Mouse (Mus musculus) olfactory bulb, adult 2 months (tissue): ENCODE results near the gene Reg4. TPM values are rescaled to one million over a fixed set of nuclear protein-coding genes. Genes with fewer than 3 reads are reported as not detected.
A peak's percentile ranks its signal among the peaks of the same experiment; 100 is the strongest.

ENCODE experiments used
- H3K27ac ChIP-seq: fragments of 200-500 bp; 2 replicates; pipeline ENCODE4 v1.5.1; 2012; ENCODE audit warnings: low read depth, low read length; ENCODE audit not compliant: insufficient read depth
- H3K4me1 ChIP-seq: fragments of 200-500 bp; 2 replicates; pipeline ENCODE4 v1.6.1; 2012; ENCODE audit warnings: low read length; ENCODE audit not compliant: control insufficient read depth, insufficient read depth
- H3K4me3 ChIP-seq: fragments of 200-500 bp; 2 replicates; pipeline ENCODE4 v1.5.1; 2012; ENCODE audit warnings: mild to moderate bottlenecking, low read depth, low read length, moderate library complexity; ENCODE audit not compliant: insufficient read depth
- CTCF ChIP-seq: fragments of 200-500 bp; IDR thresholded peaks from 2 replicates; pipeline ENCODE4 v1.5.1; 2012; ENCODE audit warnings: low read depth, mild to moderate bottlenecking, low read length, moderate library complexity; ENCODE audit not compliant: insufficient read depth
- POLR2A ChIP-seq: fragments of 200-500 bp; IDR thresholded peaks from 2 replicates; pipeline ENCODE4 v1.6.1; 2012; ENCODE audit warnings: mild to moderate bottlenecking, low read depth, low read length, moderate library complexity; ENCODE audit not compliant: insufficient read depth
- WGBS: fragments of 180-500 bp; shearing (Covaris S2); methylation state at CpG from one replicate; pipeline ENCODE4 v1.1.7; 2018; 5-methylcytosine and 5-hydroxymethylcytosine counted together
- polyA plus RNA-seq: library from polyadenylated mRNA; stranded (reverse); fragments of >200 nt; gene quantifications from 2 replicates; pipeline ENCODE4 v1.2.4, GENCODE M21; 2012; ENCODE audit warnings: low replicate concordance; ENCODE audit not compliant: missing spikeins, insufficient read depth, insufficient read length

The Reg4 gene
- not detected in 2 replicates for polyA plus RNA-seq

DNA sequence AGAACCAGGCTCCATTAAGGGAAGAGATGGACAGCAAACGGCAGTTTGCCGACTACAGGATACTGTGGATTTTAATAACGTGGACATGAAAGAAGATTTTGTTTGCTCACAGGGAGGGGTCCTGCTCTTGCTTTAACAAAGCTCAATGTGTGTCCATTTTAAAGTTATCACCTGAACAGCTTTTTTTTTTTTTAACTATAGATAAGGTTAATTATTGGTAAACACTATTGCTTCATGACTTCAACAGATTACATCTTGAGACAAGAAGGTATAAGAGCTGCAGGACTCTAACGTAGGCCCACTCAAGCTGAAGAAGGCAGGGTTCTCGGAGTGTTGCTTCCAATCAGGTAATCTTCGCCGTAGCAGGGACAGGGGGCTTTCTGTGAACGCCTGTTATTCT lies at the start of gene Reg4:
Reg4 (plus strand) TSS at position 301 of the 400 bp plus-strand sequence.
- TF ChIP-seq POLR2A = no peak
- TF ChIP-seq CTCF = no peak
- WGBS = 95% methylated on average over 8 of the region's 8 CpGs
- H3K27ac ChIP-seq = no peak within 1 kb of the TSS
- no peak within 1 kb of the TSS for H3K4me3 ChIP-seq
- peaks cover 3% of the 10 kb centered on the region for H3K4me1 ChIP-seq

DNA sequence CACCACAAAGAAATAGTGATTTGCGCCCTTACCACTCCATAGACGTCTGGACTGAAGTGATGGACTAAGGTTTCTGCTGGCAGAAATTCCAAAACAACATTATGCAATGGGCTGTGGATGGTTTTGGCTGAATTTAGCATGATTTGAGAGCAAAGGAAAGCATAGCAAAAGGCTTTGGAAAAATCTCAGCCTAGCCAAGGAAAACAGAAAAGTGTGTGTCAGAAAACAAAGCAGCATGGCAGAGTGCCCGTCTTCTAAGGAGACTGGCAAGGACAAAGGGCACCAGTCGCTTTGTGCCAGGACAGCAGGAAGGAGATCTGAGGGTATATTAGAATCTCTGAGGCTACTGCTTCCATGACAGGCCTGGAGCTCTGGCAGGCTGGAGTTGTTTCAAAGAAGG lies 43.6 kb upstream of the Reg4 start:
- no peak overlapping the region for H3K27ac ChIP-seq
- H3K4me1 ChIP-seq = no peaks in the 10 kb centered on the region
- TF ChIP-seq POLR2A (no peak), CTCF (no peak)
- no peak overlapping the region for H3K4me3 ChIP-seq
- WGBS = 62% methylated on average over 4 of the region's 4 CpGs

- Histone ChIP-seq H3K4me3 (no peak overlapping the region), H3K4me1 (peaks cover 5% of the 10 kb centered on the region), H3K27ac (no peak overlapping the region)
- 31% methylated on average over 7 of the region's 7 CpGs for WGBS
- TF ChIP-seq CTCF = 0 out of 2 replicates have a peak, but pooled peaks have one; percentile 22
- no peak for TF ChIP-seq POLR2A
Measured at GRCm38 (mm10) chr3:98180805-98181204, 41.2 kb upstream of the Reg4 start.

- WGBS = 49% methylated on average over 10 of the region's 10 CpGs
- peak overlapping the region; percentile 69 for H3K27ac ChIP-seq
- no peak for TF ChIP-seq POLR2A
- TF ChIP-seq CTCF = no peak
- no peak overlapping the region for H3K4me3 ChIP-seq
- peaks cover 5% of the 10 kb centered on the region for H3K4me1 ChIP-seq
Measured at GRCm38 (mm10) chr3:98185163-98185714, 36.7 kb upstream of the Reg4 start.

GRCm38 (mm10) chr3:98187777-98188176 lies 34.2 kb upstream of the Reg4 start:
- WGBS = 93% methylated on average over 3 of the region's 3 CpGs
- TF ChIP-seq POLR2A (no peak), CTCF (no peak)

GRCm38 (mm10) chr3:98197711-98198532 lies 24.0 kb upstream of the Reg4 start:
- H3K4me1 ChIP-seq = peaks cover 3% of the 10 kb centered on the region; the same call in 1 of the 2 replicates
- H3K4me3 ChIP-seq = no peak overlapping the region
- TF ChIP-seq CTCF = no peak
- no peak for TF ChIP-seq POLR2A
- no peak overlapping the region for H3K27ac ChIP-seq
- WGBS = 50% methylated on average over 9 of the region's 9 CpGs

More at GRCm38 (mm10) chr3:98187777-98188176, 34.2 kb upstream of the Reg4 start:
- Histone ChIP-seq H3K4me3 (no peak overlapping the region), H3K27ac (no peak overlapping the region), H3K4me1 (peaks cover 5% of the 10 kb centered on the region)

DNA sequence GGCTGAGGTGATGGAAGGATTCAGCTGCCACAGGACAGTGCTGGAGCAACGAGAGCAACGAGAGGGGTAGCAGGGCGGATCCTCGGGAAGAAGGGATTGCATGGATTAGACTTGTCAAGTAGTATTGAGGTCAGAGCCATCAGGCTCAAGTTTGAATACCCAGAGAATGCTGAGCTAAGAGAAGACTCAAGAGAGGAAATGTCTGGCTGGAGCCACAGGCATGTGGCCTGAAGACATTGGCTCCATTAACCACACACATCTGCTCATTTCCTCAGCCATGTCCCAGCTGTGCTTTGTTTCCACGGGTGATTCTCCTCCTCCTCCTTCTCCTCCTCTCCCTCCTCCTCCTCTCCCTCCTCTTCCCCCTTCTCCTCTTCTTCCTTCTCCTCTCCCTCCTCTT lies 22.2 kb upstream of the Reg4 start:
- Histone ChIP-seq H3K4me1 (peaks cover 3% of the 10 kb centered on the region; the same call in 1 of the 2 replicates), H3K27ac (no peak overlapping the region), H3K4me3 (no peak overlapping the region)
- WGBS = 76% methylated on average over 5 of the region's 5 CpGs
- TF ChIP-seq POLR2A (no peak), CTCF (no peak)

GRCm38 (mm10) chr3:98203282-98203681 lies 18.7 kb upstream of the Reg4 start:
- TF ChIP-seq CTCF (no peak), POLR2A (no peak)
- H3K4me3 ChIP-seq = no peak overlapping the region
- WGBS = 92% methylated on average over 5 of the region's 5 CpGs
- peaks cover 1% of the 10 kb centered on the region; the same call in 1 of the 2 replicates for H3K4me1 ChIP-seq
- no peak overlapping the region for H3K27ac ChIP-seq

DNA sequence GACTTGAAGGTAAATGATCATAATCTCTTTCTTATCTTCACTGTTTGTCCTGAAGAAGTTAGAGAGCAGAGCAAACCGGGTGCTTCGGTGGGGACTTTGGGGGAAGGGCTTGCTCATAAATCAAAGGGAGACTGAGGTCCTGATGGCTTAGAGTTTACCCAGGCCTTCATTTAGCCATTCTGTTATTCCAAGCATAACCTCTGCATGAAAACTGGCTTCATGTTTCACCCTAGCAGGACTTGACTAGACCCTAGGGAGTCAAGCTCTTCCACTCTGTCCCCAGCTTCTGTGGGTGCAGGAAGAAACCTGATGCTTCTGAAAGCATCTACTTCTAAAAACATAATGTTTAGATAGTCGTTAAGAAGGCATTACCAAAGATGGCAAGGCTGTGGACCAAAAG lies 15.0 kb upstream of the Reg4 start:
- no peak overlapping the region for H3K27ac ChIP-seq
- H3K4me1 ChIP-seq = peaks cover 3% of the 10 kb centered on the region
- no peak overlapping the region for H3K4me3 ChIP-seq
- WGBS = 87% methylated on average over 3 of the region's 3 CpGs
- TF ChIP-seq POLR2A = no peak
- TF ChIP-seq CTCF = no peak
